Mouse (Mus musculus): ENCODE results near the gene Dtwd1. TPM values are rescaled to one million over a fixed set of nuclear protein-coding genes. Genes with fewer than 3 reads are reported as not detected.

Gene Dtwd1
- 21.5 and 22.9 TPM in 2 replicates for polyA plus RNA-seq (2015; fragmentation: Nextera tagmentation; extraction: Ambion mirVana)

GRCm38 (mm10) chr2:126151855-126152571 is at the start of gene Dtwd1, which contains the start of gene Fam227b:
Dtwd1 (plus strand) TSS chr2:126152141.
Fam227b (minus strand) TSS chr2:126152004.
- ATAC-seq (ENCODE audit: low read depth): peak; percentile 99
- no peaks in the 10 kb centered on the region for H3K9me3 ChIP-seq (ENCODE audit: control insufficient read depth, low read length)
- H3K4me3 ChIP-seq (ENCODE audit: low read length): peak within 1 kb of the TSS; percentile 80
- H3K27me3 ChIP-seq (ENCODE audit: control insufficient read depth, insufficient read depth, low read depth, low read length): no peaks in the 10 kb centered on the region
- H3K4me1 ChIP-seq (replicated peaks; ENCODE audit: control insufficient read depth, insufficient read depth, low read length): 0 out of 2 replicates have a peak, but pooled peaks cover 2% of the 10 kb centered on the region
- no peaks in the 10 kb centered on the region for H3K36me3 ChIP-seq (ENCODE audit: control insufficient read depth, insufficient read depth, low read length)
- H3K4me2 ChIP-seq (ENCODE audit: low read depth, low read length): peak within 1 kb of the TSS; percentile 55
- H3K9ac ChIP-seq (ENCODE audit: low read length): peak within 1 kb of the TSS; percentile 94
- WGBS: under 1% methylated on average over 53 of the region's 57 CpGs
- peak within 1 kb of the TSS; percentile 98 for H3K27ac ChIP-seq (ENCODE audit: low read length)

GRCm38 (mm10) chr2:126147723-126148122 is 4.2 kb upstream of the Dtwd1 start:
- Histone ChIP-seq H3K36me3 (ENCODE audit: control insufficient read depth, insufficient read depth, low read length) (no peaks in the 10 kb centered on the region), H3K27me3 (ENCODE audit: control insufficient read depth, insufficient read depth, low read depth, low read length) (no peaks in the 10 kb centered on the region), H3K27ac (ENCODE audit: low read length) (no peak overlapping the region), H3K9me3 (ENCODE audit: control insufficient read depth, low read length) (no peaks in the 10 kb centered on the region), H3K4me2 (ENCODE audit: low read depth, low read length) (no peak overlapping the region), H3K4me3 (ENCODE audit: low read length) (no peak overlapping the region), H3K4me1 (replicated peaks; ENCODE audit: control insufficient read depth, insufficient read depth, low read length) (no peaks in the 10 kb centered on the region), H3K9ac (ENCODE audit: low read length) (no peak overlapping the region)
- no peak for ATAC-seq (ENCODE audit: low read depth)

GRCm38 (mm10) chr2:126165277-126166018 is 13.5 kb downstream of the Dtwd1 start:
- no peaks in the 10 kb centered on the region for H3K4me1 ChIP-seq (replicated peaks; ENCODE audit: control insufficient read depth, insufficient read depth, low read length)
- no peak overlapping the region for H3K9ac ChIP-seq (ENCODE audit: low read length)
- no peaks in the 10 kb centered on the region for H3K27me3 ChIP-seq (ENCODE audit: control insufficient read depth, insufficient read depth, low read depth, low read length)
- H3K27ac ChIP-seq (ENCODE audit: low read length): no peak overlapping the region
- H3K36me3 ChIP-seq (ENCODE audit: control insufficient read depth, insufficient read depth, low read length): peaks cover 12% of the 10 kb centered on the region
- H3K4me3 ChIP-seq (ENCODE audit: low read length): no peak overlapping the region
- 88% methylated on average over 5 of the region's 5 CpGs for WGBS
- H3K4me2 ChIP-seq (ENCODE audit: low read depth, low read length): no peak overlapping the region
- ATAC-seq (ENCODE audit: low read depth): no peak
- no peaks in the 10 kb centered on the region for H3K9me3 ChIP-seq (ENCODE audit: control insufficient read depth, low read length)

GRCm38 (mm10) chr2:126166335-126166734 is 14.4 kb downstream of the Dtwd1 start:
- H3K4me3 ChIP-seq (ENCODE audit: low read length): no peak overlapping the region
- no peaks in the 10 kb centered on the region for H3K4me1 ChIP-seq (replicated peaks; ENCODE audit: control insufficient read depth, insufficient read depth, low read length)
- no peak overlapping the region for H3K4me2 ChIP-seq (ENCODE audit: low read depth, low read length)
- no peaks in the 10 kb centered on the region for H3K9me3 ChIP-seq (ENCODE audit: control insufficient read depth, low read length)
- H3K36me3 ChIP-seq (ENCODE audit: control insufficient read depth, insufficient read depth, low read length): peaks cover 9% of the 10 kb centered on the region
- no peak overlapping the region for H3K9ac ChIP-seq (ENCODE audit: low read length)
- no peak for ATAC-seq (ENCODE audit: low read depth)
- no peak overlapping the region for H3K27ac ChIP-seq (ENCODE audit: low read length)
- H3K27me3 ChIP-seq (ENCODE audit: control insufficient read depth, insufficient read depth, low read depth, low read length): no peaks in the 10 kb centered on the region

- H3K27me3 ChIP-seq (ENCODE audit: control insufficient read depth, insufficient read depth, low read depth, low read length): no peaks in the 10 kb centered on the region
- H3K27ac ChIP-seq (ENCODE audit: low read length): no peak overlapping the region
- H3K36me3 ChIP-seq (ENCODE audit: control insufficient read depth, insufficient read depth, low read length): peaks cover 4% of the 10 kb centered on the region
- WGBS: 81% methylated on average over 8 of the region's 8 CpGs
- H3K4me3 ChIP-seq (ENCODE audit: low read length): no peak overlapping the region
- no peaks in the 10 kb centered on the region for H3K4me1 ChIP-seq (replicated peaks; ENCODE audit: control insufficient read depth, insufficient read depth, low read length)
- no peak for ATAC-seq (ENCODE audit: low read depth)
- no peak overlapping the region for H3K9ac ChIP-seq (ENCODE audit: low read length)
- H3K9me3 ChIP-seq (ENCODE audit: control insufficient read depth, low read length): no peaks in the 10 kb centered on the region
- H3K4me2 ChIP-seq (ENCODE audit: low read depth, low read length): no peak overlapping the region
Observed at GRCm38 (mm10) chr2:126166848-126167617, 15.1 kb downstream of the Dtwd1 start.

- no peak overlapping the region for H3K4me2 ChIP-seq (ENCODE audit: low read depth, low read length)
- H3K9ac ChIP-seq (ENCODE audit: low read length): no peak overlapping the region
- H3K9me3 ChIP-seq (ENCODE audit: control insufficient read depth, low read length): no peaks in the 10 kb centered on the region
- 97% methylated on average over 1 of the region's 1 CpGs for WGBS
- no peaks in the 10 kb centered on the region for H3K36me3 ChIP-seq (ENCODE audit: control insufficient read depth, insufficient read depth, low read length)
- H3K27ac ChIP-seq (ENCODE audit: low read length): no peak overlapping the region
- H3K4me3 ChIP-seq (ENCODE audit: low read length): no peak overlapping the region
- H3K4me1 ChIP-seq (replicated peaks; ENCODE audit: control insufficient read depth, insufficient read depth, low read length): no peaks in the 10 kb centered on the region
- no peak for ATAC-seq (ENCODE audit: low read depth)
- no peaks in the 10 kb centered on the region for H3K27me3 ChIP-seq (ENCODE audit: control insufficient read depth, insufficient read depth, low read depth, low read length)
Observed at GRCm38 (mm10) chr2:126171427-126171826, 19.5 kb downstream of the Dtwd1 start.

- no peak for ATAC-seq (ENCODE audit: low read depth)
Observed at GRCm38 (mm10) chr2:126191306-126191705, 39.4 kb downstream of the Dtwd1 start.

GRCm38 (mm10) chr2:126192129-126192528 is 40.2 kb downstream of the Dtwd1 start:
- no peak for ATAC-seq (ENCODE audit: low read depth)
- 75% methylated on average over 2 of the region's 2 CpGs for WGBS
- Histone ChIP-seq H3K36me3 (ENCODE audit: control insufficient read depth, insufficient read depth, low read length) (no peaks in the 10 kb centered on the region), H3K27me3 (ENCODE audit: control insufficient read depth, insufficient read depth, low read depth, low read length) (no peaks in the 10 kb centered on the region), H3K4me2 (ENCODE audit: low read depth, low read length) (no peak overlapping the region), H3K4me1 (replicated peaks; ENCODE audit: control insufficient read depth, insufficient read depth, low read length) (no peaks in the 10 kb centered on the region), H3K4me3 (ENCODE audit: low read length) (no peak overlapping the region), H3K27ac (ENCODE audit: low read length) (no peak overlapping the region), H3K9me3 (ENCODE audit: control insufficient read depth, low read length) (no peaks in the 10 kb centered on the region), H3K9ac (ENCODE audit: low read length) (no peak overlapping the region)

More at GRCm38 (mm10) chr2:126191306-126191705, 39.4 kb downstream of the Dtwd1 start:
- WGBS: 51% methylated on average over 4 of the region's 4 CpGs
- Histone ChIP-seq H3K4me2 (ENCODE audit: low read depth, low read length) (no peak overlapping the region), H3K9ac (ENCODE audit: low read length) (no peak overlapping the region), H3K27ac (ENCODE audit: low read length) (no peak overlapping the region), H3K27me3 (ENCODE audit: control insufficient read depth, insufficient read depth, low read depth, low read length) (no peaks in the 10 kb centered on the region), H3K9me3 (ENCODE audit: control insufficient read depth, low read length) (no peaks in the 10 kb centered on the region), H3K36me3 (ENCODE audit: control insufficient read depth, insufficient read depth, low read length) (no peaks in the 10 kb centered on the region), H3K4me3 (ENCODE audit: low read length) (no peak overlapping the region), H3K4me1 (replicated peaks; ENCODE audit: control insufficient read depth, insufficient read depth, low read length) (no peaks in the 10 kb centered on the region)

Data from lung, embryonic 16.5 days (tissue).